Mouse (Mus musculus) myocyte (in vitro differentiated cells): ENCODE measurements around the gene Trim17.

Experiments used
- CEBPB ChIP-seq: IDR thresholded peaks from 2 replicates; pipeline ENCODE4 v1.6.1; 2011; ENCODE audit warnings: mild to moderate bottlenecking, moderate library complexity; ENCODE audit not compliant: poor library complexity, insufficient read depth, severe bottlenecking
- E2F4 ChIP-seq: IDR thresholded peaks from one replicate; pipeline ENCODE4 v1.6.1; 2011; ENCODE audit warnings: mild to moderate bottlenecking, control low read depth, moderate library complexity; ENCODE audit not compliant: insufficient read depth
- MAX ChIP-seq: IDR thresholded peaks from one replicate; pipeline ENCODE4 v1.6.1; 2011; ENCODE audit warnings: low read depth, mild to moderate bottlenecking, control low read depth
- MYOD1 ChIP-seq, 3 experiments: IDR thresholded peaks; one replicate each; pipeline ENCODE4 v1.6.1; 2011; ENCODE audit warnings: control low read depth in 2 of 3, low read depth in 2 of 3, mild to moderate bottlenecking in 2 of 3, moderate library complexity in 1 of 3; ENCODE audit not compliant: insufficient read length in 2 of 3, control insufficient read depth in 1 of 3
- MYOG ChIP-seq, 3 experiments: IDR thresholded peaks; one replicate each; pipeline ENCODE4 v1.6.1; 2011; ENCODE audit warnings: control low read depth in 2 of 3, low read depth in 2 of 3, mild to moderate bottlenecking in 2 of 3; ENCODE audit not compliant: insufficient read length in 2 of 3, control insufficient read depth in 1 of 3, insufficient read depth in 1 of 3
- POLR2A ChIP-seq: IDR thresholded peaks from one replicate; pipeline ENCODE4 v1.6.1; 2011; ENCODE audit warnings: low read depth, mild to moderate bottlenecking, control low read depth, moderate library complexity; ENCODE audit not compliant: insufficient read length
- POLR2AphosphoS2 ChIP-seq: IDR thresholded peaks from one replicate; pipeline ENCODE4 v1.6.1; 2011; ENCODE audit warnings: low read depth, control low read depth; ENCODE audit not compliant: insufficient read length
- REST ChIP-seq: IDR thresholded peaks from one replicate; pipeline ENCODE4 v1.6.1; 2011; ENCODE audit warnings: mild to moderate bottlenecking, control low read depth, moderate library complexity; ENCODE audit not compliant: insufficient read depth, insufficient read length
- SRF ChIP-seq: IDR thresholded peaks from one replicate; pipeline ENCODE4 v1.6.1; 2011; ENCODE audit warnings: low read depth; ENCODE audit not compliant: control insufficient read depth, insufficient read length
- TCF12 ChIP-seq: IDR thresholded peaks from one replicate; pipeline ENCODE4 v1.6.1; 2011; ENCODE audit warnings: mild to moderate bottlenecking, control low read depth; ENCODE audit not compliant: poor library complexity, insufficient read depth, severe bottlenecking
- TCF3 ChIP-seq: IDR thresholded peaks from one replicate; pipeline ENCODE4 v1.6.1; 2011; ENCODE audit warnings: low read depth, control low read depth; ENCODE audit not compliant: insufficient read length
- USF1 ChIP-seq: IDR thresholded peaks from one replicate; pipeline ENCODE4 v1.6.1; 2011; ENCODE audit warnings: low read depth, mild to moderate bottlenecking, control low read depth, moderate library complexity

GRCm38 (mm10) chr11:58904838-58905237 lies 49.6 kb upstream of the Trim17 start:
- TF ChIP-seq POLR2A (no peak), MAX (no peak), TCF3 (no peak), POLR2AphosphoS2 (no peak), USF1 (no peak), MYOD1 (IDR thresholded peaks at IDR 0.05; ENCODE audit: control insufficient read depth in 1 of 3, insufficient read length in 2 of 3, low read depth in 2 of 3) (no peak), CEBPB (no peak), E2F4 (no peak), TCF12 (no peak), SRF (no peak), MYOG (IDR thresholded peaks at IDR 0.05; ENCODE audit: control insufficient read depth in 1 of 3, insufficient read depth in 1 of 3, insufficient read length in 2 of 3, low read depth in 2 of 3) (no peak), REST (no peak)
